Mouse (Mus musculus) CH12.LX (cell line): ENCODE results near the gene Ramp1.

ENCODE experiments used
- CHD1 ChIP-seq: IDR thresholded peaks from 2 replicates; pipeline ENCODE4 v1.6.1; 2012; ENCODE audit warnings: low read depth, low read length, improper control_type of control experiment, inconsistent platforms
- GABPA ChIP-seq: IDR thresholded peaks from 2 replicates; pipeline ENCODE4 v1.6.1; 2012; ENCODE audit warnings: low read depth, low read length, improper control_type of control experiment, inconsistent platforms; ENCODE audit not compliant: insufficient replicate concordance
- ZMIZ1 ChIP-seq: IDR thresholded peaks from 2 replicates; pipeline ENCODE4 v1.6.1; 2012; ENCODE audit warnings: low read depth, mild to moderate bottlenecking, inconsistent platforms, low read length, improper control_type of control experiment

DNA sequence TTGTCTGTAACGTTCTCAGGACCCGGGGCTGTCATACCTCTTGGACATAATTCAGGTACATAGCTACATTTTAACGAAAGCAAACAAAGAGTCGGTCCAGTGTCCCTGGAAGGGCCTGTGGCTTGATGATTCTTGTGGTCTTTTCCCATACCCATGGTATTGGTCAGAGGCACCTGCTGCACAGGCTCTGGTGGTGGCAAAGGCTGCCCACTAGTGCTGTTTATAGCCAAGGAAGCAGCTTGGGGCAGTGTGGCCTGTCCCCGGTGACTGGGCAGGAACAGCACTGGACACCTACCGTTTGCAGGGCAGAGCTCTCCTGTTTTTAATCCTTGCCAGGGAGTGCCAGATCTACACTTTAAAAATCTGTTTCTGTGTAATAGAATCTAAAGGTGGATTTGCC is 1.1 kb downstream of the Ramp1 start:
- TF ChIP-seq CHD1 = no peak
- TF ChIP-seq GABPA = no peak
- TF ChIP-seq ZMIZ1 = no peak
